Mouse (Mus musculus) embryonic fibroblast, embryonic 13.5 days (primary cell): ENCODE data around the gene Spen.

ENCODE experiments used
- CTCF ChIP-seq: IDR thresholded peaks from 2 replicates; pipeline ENCODE4 v1.5.1; 2011; ENCODE audit warnings: mild to moderate bottlenecking, control low read depth, low read length, moderate library complexity, borderline replicate concordance; ENCODE audit not compliant: insufficient read depth
- POLR2A ChIP-seq: IDR thresholded peaks from 2 replicates; pipeline ENCODE4 v1.6.1; 2011; ENCODE audit warnings: low read depth, mild to moderate bottlenecking, control low read depth, low read length, moderate library complexity

DNA sequence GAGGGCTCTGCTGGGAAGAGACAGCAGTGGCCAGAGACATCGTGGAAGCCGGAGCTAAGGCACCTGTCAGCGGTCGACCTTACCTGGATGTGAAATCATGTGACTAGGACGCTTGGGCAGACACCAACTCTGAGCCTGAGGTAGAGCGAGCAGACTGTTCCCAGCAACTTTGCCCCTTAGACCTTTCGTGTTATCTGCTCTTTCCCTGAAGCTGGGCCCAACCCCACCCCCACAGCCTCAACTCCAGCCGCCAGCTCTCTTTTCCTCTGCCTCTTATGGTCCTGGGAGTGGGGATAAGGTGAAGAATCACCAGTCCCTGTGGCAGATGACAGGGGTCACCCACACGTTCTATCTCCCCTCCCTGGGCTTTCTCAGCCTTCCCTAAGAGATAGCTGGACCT is 117.5 kb downstream of the Spen start:
- TF ChIP-seq POLR2A (no peak), CTCF (no peak)
